Mouse (Mus musculus): ENCODE results near the gene Thsd4.

DNA sequence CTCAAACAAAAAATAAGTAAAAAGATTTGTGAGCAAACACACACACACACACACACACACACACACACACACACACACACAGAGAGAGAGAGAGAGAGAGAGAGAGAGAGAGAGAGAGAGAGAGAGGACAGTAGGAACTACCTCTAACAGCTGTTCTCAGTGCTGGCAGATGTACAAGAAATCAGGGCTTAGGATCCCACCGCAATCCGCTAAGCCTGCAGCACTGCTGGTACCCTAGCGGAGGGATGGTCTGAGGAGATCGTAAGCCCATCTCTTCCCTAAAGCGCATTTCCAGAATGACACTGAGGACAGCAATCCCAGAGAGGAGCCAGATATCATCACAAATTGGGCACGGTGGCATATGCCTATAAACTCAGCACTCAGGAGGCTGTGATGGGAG is 119.2 kb downstream of the Thsd4 start:
- no peak for TF ChIP-seq POLR2A (IDR thresholded peaks at IDR 0.05; ENCODE audit: control insufficient read depth, extremely low read depth, insufficient read depth, low read length, poor library complexity)
- TF ChIP-seq CTCF (IDR thresholded peaks at IDR 0.05; ENCODE audit: borderline replicate concordance, control insufficient read depth, extremely low read depth, insufficient read depth, low read length, poor library complexity): no peak
